In genomic region chr8:57340840-57341540, GRCm38 (mm10) we compare ENCODE assay signal across 8 mouse cellular contexts. TPM values are rescaled to one million over a fixed set of nuclear protein-coding genes. Genes with fewer than 3 reads are reported as not detected.
A peak's percentile ranks its signal among the peaks of the same experiment; 100 is the strongest.
DNase-seq lines count a peak whose midpoint lies in the region; ATAC-seq and TF ChIP-seq lines count a peak whose summit lies in the region.

No protein-coding gene starts in this region.

- peak overlapping the region; percentile 55 for H3K4me2 ChIP-seq in lung, embryonic 14.5 days
- H3K4me2 ChIP-seq in forebrain, embryonic 15.5 days (replicated peaks): peak overlapping the region; percentile 18; the same call in 1 of the 2 replicates
- peak overlapping the region; percentile 53 for H3K4me2 ChIP-seq in intestine, embryonic 14.5 days (ENCODE audit: low read length)
- H3K4me2 ChIP-seq in neural tube, embryonic 12.5 days (replicated peaks): peak overlapping the region; percentile 44

- H3K9ac ChIP-seq in lung, embryonic 14.5 days: peak overlapping the region; percentile 13; the same call in 1 of the 2 replicates
- no peak overlapping the region for H3K9ac ChIP-seq in forebrain, embryonic 15.5 days (replicated peaks)
- peak overlapping the region; percentile 35 for H3K9ac ChIP-seq in intestine, embryonic 14.5 days (ENCODE audit: low read length)
- no peak overlapping the region for H3K9ac ChIP-seq in neural tube, embryonic 12.5 days

- peaks cover 94% of the 10 kb centered on the region for H3K27me3 ChIP-seq in lung, embryonic 14.5 days (ENCODE audit: insufficient read depth, low read length)
- H3K27me3 ChIP-seq in forebrain, embryonic 15.5 days: peaks cover 97% of the 10 kb centered on the region
- H3K27me3 ChIP-seq in intestine, embryonic 14.5 days (replicated peaks; ENCODE audit: control insufficient read depth, insufficient read depth, low read length): peaks cover 63% of the 10 kb centered on the region
- H3K27me3 ChIP-seq in neural tube, embryonic 12.5 days (replicated peaks): peaks cover 99% of the 10 kb centered on the region

- TF ChIP-seq CTCF in lung, embryonic 14.5 days (IDR thresholded peaks at IDR 0.05; ENCODE audit: low read depth): 0 out of 2 replicates have a peak, but pooled peaks have one; percentile 19

- peak; percentile 60 for DNase-seq in lung, embryonic 14.5 days
- no peak for DNase-seq in lung, adult 18-20 months
- DNase-seq in intestine, embryonic 14.5 days (ENCODE audit: low spot score): peak; percentile 78
- no peak for DNase-seq in ovary, postnatal 14 days (ENCODE audit: low spot score)
- no peak for DNase-seq in frontal cortex, postnatal 36 days (ENCODE audit: low spot score in 2 of 2)
- no peak for DNase-seq in spleen, adult 18-20 months

- WGBS in lung, embryonic 14.5 days: 2% methylated on average over 41 of the region's 41 CpGs
- under 1% methylated on average over 40 of the region's 41 CpGs for WGBS in forebrain, embryonic 15.5 days
- 10% methylated on average over 41 of the region's 41 CpGs for WGBS in intestine, embryonic 14.5 days
- WGBS in neural tube, embryonic 12.5 days: under 1% methylated on average over 41 of the region's 41 CpGs

- H3K36me3 ChIP-seq in lung, embryonic 14.5 days (ENCODE audit: insufficient read depth): no peaks in the 10 kb centered on the region
- H3K36me3 ChIP-seq in forebrain, embryonic 15.5 days: no peaks in the 10 kb centered on the region
- no peaks in the 10 kb centered on the region for H3K36me3 ChIP-seq in intestine, embryonic 14.5 days (ENCODE audit: control insufficient read depth, insufficient read depth, low read length)
- no peaks in the 10 kb centered on the region for H3K36me3 ChIP-seq in neural tube, embryonic 12.5 days

- no peak overlapping the region for H3K27ac ChIP-seq in lung, embryonic 14.5 days (ENCODE audit: low read depth)
- no peak overlapping the region for H3K27ac ChIP-seq in forebrain, embryonic 15.5 days (replicated peaks)
- H3K27ac ChIP-seq in intestine, embryonic 14.5 days (ENCODE audit: low read depth): peak overlapping the region; percentile 10; the same call in 1 of the 2 replicates
- no peak overlapping the region for H3K27ac ChIP-seq in neural tube, embryonic 12.5 days

- peak overlapping the region; percentile 26 for H3K4me3 ChIP-seq in lung, embryonic 14.5 days (ENCODE audit: low read depth, low read length)
- peak overlapping the region; percentile 15 for H3K4me3 ChIP-seq in forebrain, embryonic 15.5 days
- peak overlapping the region; percentile 27 for H3K4me3 ChIP-seq in intestine, embryonic 14.5 days (ENCODE audit: low read depth, low read length)
- peak overlapping the region; percentile 14; the same call in 1 of the 2 replicates for H3K4me3 ChIP-seq in neural tube, embryonic 12.5 days

- H3K4me1 ChIP-seq in lung, embryonic 14.5 days (ENCODE audit: insufficient read depth): no peaks in the 10 kb centered on the region
- H3K4me1 ChIP-seq in forebrain, embryonic 15.5 days: peaks cover 8% of the 10 kb centered on the region
- H3K4me1 ChIP-seq in intestine, embryonic 14.5 days (replicated peaks; ENCODE audit: control insufficient read depth, insufficient read depth, low read length): 0 out of 2 replicates have a peak, but pooled peaks cover 14% of the 10 kb centered on the region
- H3K4me1 ChIP-seq in neural tube, embryonic 12.5 days: peaks cover 6% of the 10 kb centered on the region; the same call in 1 of the 2 replicates

- ATAC-seq in lung, embryonic 14.5 days (ENCODE audit: insufficient read depth): peak; percentile 67
- ATAC-seq in forebrain, embryonic 15.5 days (replicated peaks): no peak; the same call in 1 of the 2 replicates
- ATAC-seq in intestine, embryonic 14.5 days (replicated peaks; ENCODE audit: low FRiP score, low TSS enrichment, low read depth): peak; percentile 50; the same call in 1 of the 2 replicates
- no peak for ATAC-seq in neural tube, embryonic 12.5 days (ENCODE audit: low FRiP score, low read depth)

- H3K9me3 ChIP-seq in lung, embryonic 14.5 days (ENCODE audit: low read depth, low read length): no peaks in the 10 kb centered on the region
- no peaks in the 10 kb centered on the region for H3K9me3 ChIP-seq in forebrain, embryonic 15.5 days
- no peaks in the 10 kb centered on the region for H3K9me3 ChIP-seq in intestine, embryonic 14.5 days (ENCODE audit: control insufficient read depth, low read length)
- no peaks in the 10 kb centered on the region for H3K9me3 ChIP-seq in neural tube, embryonic 12.5 days

RNA-seq across cellular contexts. Expression of gene Hand2, which starts 20.2 kb away (rescaled TPM):
- 0.16 and 0.24 TPM in 2 replicates for polyA plus RNA-seq in lung, embryonic 14.5 days (2014; fragmentation: Nextera tagmentation; extraction: Ambion mirVana)
- polyA plus RNA-seq in forebrain, embryonic 15.5 days (2015; fragmentation: Nextera tagmentation; extraction: Ambion mirVana): not detected in 2 replicates
- 13.1 and 15.9 TPM in 2 replicates for polyA plus RNA-seq in intestine, embryonic 14.5 days (2014; fragmentation: Nextera tagmentation; extraction: Ambion mirVana)
- 0.13 and 0.34 TPM in 2 replicates for polyA plus RNA-seq in neural tube, embryonic 12.5 days (2016; fragmentation: Nextera tagmentation; extraction: Ambion mirVana)

Comparison
In these comparisons a context has a peak if more than half of its experiments do, and no peak if none do; other contexts are left out.
1. DNase-seq: peak in lung, embryonic 14.5 days (single experiment) and intestine, embryonic 14.5 days (single experiment); none in lung, adult 18-20 months (0 of 2), ovary, postnatal 14 days (single experiment), frontal cortex, postnatal 36 days (0 of 2) and spleen, adult 18-20 months (0 of 2).
2. ATAC-seq: peak in lung, embryonic 14.5 days (single experiment) and intestine, embryonic 14.5 days (single experiment); none in forebrain, embryonic 15.5 days (single experiment) and neural tube, embryonic 12.5 days (single experiment).
3. H3K9ac ChIP-seq: peak in lung, embryonic 14.5 days (single experiment) and intestine, embryonic 14.5 days (single experiment); none in forebrain, embryonic 15.5 days (single experiment) and neural tube, embryonic 12.5 days (single experiment).
4. RNA of gene Hand2, which starts 20.2 kb away (polyA plus RNA-seq): 13.1 to 15.9 TPM in intestine, embryonic 14.5 days; 0.16 to 0.24 TPM in lung, embryonic 14.5 days, 0.13 to 0.34 TPM in neural tube, embryonic 12.5 days and not detected in forebrain, embryonic 15.5 days; every median in the first group is over 10 times any median in the second.
5. Peak in every context shown above with its lines, with median percentiles within 50 percentile points of each other: H3K4me2 ChIP-seq and H3K4me3 ChIP-seq.